Mouse (Mus musculus) stomach, embryonic 14.5 days (tissue): ENCODE measurements at regions not wholly inside any gene's neighbourhood (a gene's known extent, or its start where the extent isn't known, plus 50 kb on each side); places are given as distances from the start of the nearest gene placed in this dataset.

Experiments used
- ATAC-seq: fragments of 200-750 bp; cut with Nextera tagmentation; 2 replicates; pipeline ENCODE4 v1.8.0; 2017; ENCODE audit warnings: low read depth, moderate TSS enrichment; ENCODE audit not compliant: insufficient number of reproducible peaks, insufficient read depth, low FRiP score
- H3K27ac ChIP-seq: fragments of 300-500 bp; sonication (generic); 2 replicates; pipeline ENCODE4 v1.5.1; 2014; ENCODE audit warnings: mild to moderate bottlenecking, low read length, moderate library complexity, mixed read lengths
- H3K27me3 ChIP-seq: fragments of 300-500 bp; sonication (generic); 2 replicates; pipeline ENCODE4 v1.6.1; 2014; ENCODE audit warnings: low read length, control low read depth, mixed read lengths; ENCODE audit not compliant: control insufficient read depth, insufficient read depth
- H3K36me3 ChIP-seq: fragments of 300-500 bp; sonication (generic); 2 replicates; pipeline ENCODE4 v1.6.1; 2014; ENCODE audit warnings: mild to moderate bottlenecking, control low read depth, low read length, moderate library complexity, mixed read lengths; ENCODE audit not compliant: control insufficient read depth, insufficient read depth
- H3K4me1 ChIP-seq: fragments of 300-500 bp; sonication (generic); 2 replicates; pipeline ENCODE4 v1.6.1; 2014; ENCODE audit warnings: low read length, control low read depth, mixed read lengths; ENCODE audit not compliant: control insufficient read depth, insufficient read depth
- H3K4me2 ChIP-seq: fragments of 300-500 bp; sonication (generic); replicated peaks from 2 replicates; pipeline ENCODE4 v1.6.1; 2014; ENCODE audit warnings: low read depth, low read length, control low read depth
- H3K4me3 ChIP-seq: fragments of 300-500 bp; sonication (generic); 2 replicates; pipeline ENCODE4 v1.5.1; 2014; ENCODE audit warnings: low read depth, low read length, control low read depth
- H3K9ac ChIP-seq: fragments of 300-500 bp; sonication (generic); replicated peaks from 2 replicates; pipeline ENCODE4 v1.6.1; 2014; ENCODE audit warnings: low read depth, mild to moderate bottlenecking, control low read depth, low read length, moderate library complexity, mixed read lengths
- H3K9me3 ChIP-seq: fragments of 300-500 bp; sonication (generic); 2 replicates; pipeline ENCODE4 v1.6.1; 2016; ENCODE audit warnings: low read depth, low read length, control low read depth; ENCODE audit not compliant: control insufficient read depth
- WGBS: fragments of 180-500 bp; shearing (Covaris S2); extraction: QIAGEN DNeasy Blood & Tissue Kit; methylation state at CpG from one replicate; pipeline ENCODE4 v1.1.7; 2014; 5-methylcytosine and 5-hydroxymethylcytosine counted together

DNA sequence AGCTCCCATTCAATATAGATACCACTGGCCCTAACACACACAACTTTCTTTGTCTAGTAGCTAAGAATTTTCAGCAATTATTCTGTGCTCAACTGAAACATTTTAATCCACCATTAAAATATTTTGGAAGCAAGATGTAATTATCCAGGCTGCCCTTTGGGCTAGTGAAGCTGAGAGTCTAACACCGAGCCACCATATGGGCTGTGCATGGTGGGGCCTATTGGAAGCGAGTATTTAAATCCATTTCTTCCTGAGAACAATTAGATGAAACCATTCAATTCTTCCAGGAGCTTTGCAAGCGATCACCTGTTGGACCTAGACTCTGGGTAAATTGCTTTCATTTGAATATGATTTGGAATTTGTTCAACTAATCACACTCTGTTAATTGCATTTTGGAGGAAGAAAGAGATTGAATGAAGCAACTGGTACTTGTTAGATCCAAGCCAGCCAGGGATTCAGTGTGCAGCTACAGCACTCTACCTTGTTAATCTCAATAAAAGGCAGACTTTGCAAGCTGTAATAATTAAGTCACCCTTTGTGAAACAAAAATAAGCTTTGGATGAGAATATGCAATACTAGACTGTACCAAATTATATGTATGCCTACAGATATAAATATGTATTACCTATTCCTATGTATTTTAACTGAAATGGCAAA is 1533.6 kb upstream of the Tenm4 start:
- H3K9me3 ChIP-seq = no peaks in the 10 kb centered on the region

DNA sequence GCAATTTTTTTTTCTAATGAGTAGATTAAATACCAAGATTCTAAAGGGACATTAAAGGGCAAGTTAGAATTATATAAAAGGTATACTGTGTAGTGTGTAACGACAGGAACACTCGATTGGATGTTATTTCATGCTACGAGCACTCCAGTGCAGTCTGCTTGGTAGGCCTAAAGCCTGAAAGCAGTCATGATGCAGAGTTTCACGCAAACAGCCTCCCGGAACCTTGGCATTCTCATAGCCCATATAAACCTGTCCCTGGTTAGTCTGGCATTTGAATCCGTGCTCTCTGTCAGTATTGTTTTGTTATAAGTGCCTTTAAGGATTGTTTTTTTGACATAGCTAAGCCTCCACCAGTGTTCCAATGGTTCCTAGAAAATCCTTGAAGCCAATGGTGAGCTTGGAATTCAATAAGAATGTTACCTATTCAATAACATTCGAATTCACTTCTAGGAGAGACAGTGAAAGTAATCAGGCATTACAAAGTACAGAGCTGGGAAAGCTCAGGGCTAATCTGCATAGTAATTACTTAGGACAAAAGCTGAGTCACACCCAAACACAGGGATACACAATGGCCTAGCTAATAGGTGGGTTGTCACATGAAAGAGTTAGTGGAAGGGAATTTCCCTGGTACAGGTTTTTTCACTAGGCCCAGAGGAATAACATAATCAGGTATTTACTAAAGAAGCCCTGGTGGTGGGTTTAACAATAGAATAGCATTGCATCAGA is 1526.3 kb upstream of the Tenm4 start:
- H3K27me3 ChIP-seq = no peaks in the 10 kb centered on the region
- no peaks in the 10 kb centered on the region for H3K9me3 ChIP-seq
- H3K27ac ChIP-seq = no peak overlapping the region
- no peaks in the 10 kb centered on the region for H3K36me3 ChIP-seq
- no peak overlapping the region for H3K4me3 ChIP-seq
- no peak for ATAC-seq
- 73% methylated on average over 7 of the region's 7 CpGs for WGBS
- H3K4me1 ChIP-seq = no peaks in the 10 kb centered on the region
- no peak overlapping the region for H3K4me2 ChIP-seq
- H3K9ac ChIP-seq = no peak overlapping the region

More for the DNA sequence above, 1533.6 kb upstream of the Tenm4 start:
- no peak overlapping the region for H3K27ac ChIP-seq
- no peak overlapping the region for H3K4me2 ChIP-seq
- no peak overlapping the region for H3K9ac ChIP-seq
- WGBS = 82% methylated on average over 3 of the region's 3 CpGs
- no peak overlapping the region for H3K4me3 ChIP-seq
- no peaks in the 10 kb centered on the region for H3K4me1 ChIP-seq
- H3K36me3 ChIP-seq = no peaks in the 10 kb centered on the region
- no peaks in the 10 kb centered on the region for H3K27me3 ChIP-seq
- ATAC-seq = no peak

DNA sequence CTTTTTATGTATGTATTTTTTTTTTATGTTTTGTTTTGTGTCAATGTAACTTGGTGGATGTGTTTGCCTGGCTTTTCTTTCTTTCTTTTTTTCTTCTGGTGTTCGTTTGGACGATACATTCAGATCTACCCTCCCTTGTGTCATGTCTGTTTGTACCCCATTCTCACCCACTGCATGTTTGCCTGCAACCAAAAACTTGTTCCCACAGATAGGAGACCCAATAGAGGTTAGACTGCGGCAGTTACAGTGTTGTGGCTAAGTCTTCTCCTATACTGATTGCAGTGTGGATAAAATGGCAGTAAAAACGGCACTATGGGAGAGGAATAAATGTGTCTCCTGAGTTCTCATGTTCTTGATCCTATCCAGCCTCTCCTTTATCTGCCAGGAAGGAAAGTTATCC is 1525.7 kb upstream of the Tenm4 start:
- H3K9ac ChIP-seq = no peak overlapping the region
- no peak overlapping the region for H3K4me3 ChIP-seq
- WGBS = 62% methylated on average over 4 of the region's 4 CpGs
- H3K4me1 ChIP-seq = no peaks in the 10 kb centered on the region
- no peak for ATAC-seq
- no peaks in the 10 kb centered on the region for H3K36me3 ChIP-seq
- no peaks in the 10 kb centered on the region for H3K9me3 ChIP-seq
- no peak overlapping the region for H3K27ac ChIP-seq
- H3K27me3 ChIP-seq = no peaks in the 10 kb centered on the region
- no peak overlapping the region for H3K4me2 ChIP-seq

DNA sequence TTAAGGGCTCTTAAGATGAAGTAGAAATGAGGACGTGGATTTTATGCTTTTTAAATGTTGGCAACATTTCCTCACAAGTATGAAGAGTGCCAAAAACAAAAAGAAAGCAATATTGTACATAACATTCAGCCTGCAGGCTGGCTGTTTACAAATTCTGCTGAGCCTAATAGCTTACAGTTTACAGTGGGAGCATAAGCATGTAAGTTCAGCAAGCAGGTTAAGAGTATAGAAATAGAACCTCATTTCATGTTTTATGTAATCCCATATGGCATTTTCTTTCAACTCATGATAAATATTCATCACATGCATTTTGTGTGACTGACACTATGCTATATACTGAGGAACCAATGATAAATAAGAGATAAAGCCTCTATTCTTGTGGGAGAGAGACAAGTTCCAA is 1520.6 kb upstream of the Tenm4 start:
- Histone ChIP-seq H3K27me3 (no peaks in the 10 kb centered on the region), H3K36me3 (no peaks in the 10 kb centered on the region), H3K4me3 (no peak overlapping the region), H3K4me2 (no peak overlapping the region), H3K27ac (no peak overlapping the region), H3K4me1 (no peaks in the 10 kb centered on the region), H3K9ac (no peak overlapping the region), H3K9me3 (no peaks in the 10 kb centered on the region)
- 41% methylated on average over 1 of the region's 1 CpGs for WGBS
- no peak for ATAC-seq

DNA sequence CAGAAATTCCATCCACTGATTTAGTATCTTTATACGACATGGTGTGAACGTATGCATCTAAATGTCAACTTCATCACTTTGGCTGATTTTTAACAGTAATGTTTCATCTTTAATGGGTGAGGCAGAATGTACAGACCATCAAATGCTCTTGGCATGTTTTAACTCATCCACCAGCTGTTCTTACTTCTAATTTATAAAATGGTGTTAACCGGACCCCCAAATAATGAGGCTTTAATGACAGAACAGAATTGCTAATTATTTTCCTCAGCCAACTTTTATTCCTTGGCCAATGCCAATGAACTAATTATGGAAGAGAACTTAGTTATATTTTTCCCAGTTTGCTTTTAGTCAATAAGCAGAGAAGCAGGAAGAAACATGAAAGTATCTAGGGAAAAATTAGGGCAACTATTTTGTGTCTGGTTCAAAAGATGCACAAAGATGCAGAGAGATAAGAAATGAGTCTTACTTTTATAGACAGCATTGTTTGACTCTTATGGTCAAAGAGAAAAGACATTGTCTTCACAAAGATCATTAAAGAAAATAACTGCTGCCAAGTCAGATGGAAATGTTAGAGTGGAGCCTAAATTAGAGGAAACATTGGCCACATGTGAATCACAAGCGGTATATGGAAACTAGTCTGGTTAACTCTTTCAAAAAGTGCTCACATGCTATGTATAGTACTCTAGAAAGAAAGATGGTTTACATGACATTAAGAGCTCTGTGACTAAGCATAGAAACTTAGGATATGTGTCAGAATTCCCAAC is 1504.5 kb upstream of the Tenm4 start:
- Histone ChIP-seq H3K4me1 (no peaks in the 10 kb centered on the region), H3K4me3 (no peak overlapping the region), H3K27me3 (no peaks in the 10 kb centered on the region), H3K9ac (no peak overlapping the region), H3K4me2 (no peak overlapping the region), H3K36me3 (no peaks in the 10 kb centered on the region), H3K27ac (no peak overlapping the region), H3K9me3 (no peaks in the 10 kb centered on the region)
- 83% methylated on average over 4 of the region's 4 CpGs for WGBS
- ATAC-seq = no peak

DNA sequence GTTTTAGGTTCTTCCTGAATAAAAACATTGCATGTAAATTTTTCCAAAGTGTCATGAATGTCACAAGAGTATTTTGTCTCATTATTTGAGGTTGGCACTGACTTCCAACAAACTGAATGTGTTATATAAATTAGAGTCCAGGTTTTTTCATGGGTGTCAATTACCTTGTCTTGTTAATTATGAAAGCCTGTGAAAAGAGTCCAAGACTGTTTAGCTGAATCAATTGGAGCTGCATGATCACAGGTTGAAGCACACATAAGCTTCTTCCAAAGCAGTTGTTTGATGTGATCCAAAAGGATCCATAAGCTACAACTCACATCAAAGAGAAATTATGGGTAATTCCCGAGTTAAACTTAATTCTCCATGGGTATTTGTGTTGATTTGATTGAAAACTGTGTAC is 1502.8 kb upstream of the Tenm4 start:
- Histone ChIP-seq H3K27ac (no peak overlapping the region), H3K4me3 (no peak overlapping the region), H3K27me3 (no peaks in the 10 kb centered on the region), H3K36me3 (no peaks in the 10 kb centered on the region), H3K4me2 (no peak overlapping the region), H3K9me3 (no peaks in the 10 kb centered on the region), H3K9ac (no peak overlapping the region), H3K4me1 (no peaks in the 10 kb centered on the region)
- no peak for ATAC-seq
- 40% methylated on average over 1 of the region's 1 CpGs for WGBS

DNA sequence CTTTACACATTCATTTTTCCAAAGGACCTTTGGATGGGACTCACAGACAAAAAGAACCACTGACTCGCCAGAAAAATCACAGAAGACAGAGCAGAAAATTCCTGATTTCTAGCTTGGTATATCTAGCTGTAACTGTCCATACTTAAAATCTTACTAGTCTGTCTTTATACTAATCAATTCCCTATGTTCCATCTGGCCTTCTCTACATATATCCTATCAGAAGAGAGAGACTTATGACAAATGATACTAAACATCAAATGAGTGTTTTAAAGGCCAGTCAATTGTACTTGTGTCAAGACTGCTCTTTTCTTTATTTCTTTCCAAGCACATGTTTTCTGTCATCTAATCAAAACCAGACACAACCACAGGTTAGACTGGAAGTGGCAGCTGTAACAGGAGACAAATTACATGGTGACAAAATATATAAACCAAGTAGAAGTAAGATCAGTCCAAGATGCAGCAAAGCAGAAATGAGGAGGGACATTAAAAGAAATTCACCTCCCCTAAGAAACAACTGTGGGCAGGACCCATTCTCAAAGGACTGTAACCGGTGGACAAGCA is 1502.1 kb upstream of the Tenm4 start:
- no peak overlapping the region for H3K27ac ChIP-seq
- no peak for ATAC-seq
- H3K4me1 ChIP-seq = no peaks in the 10 kb centered on the region
- 75% methylated on average over 2 of the region's 2 CpGs for WGBS
- H3K9me3 ChIP-seq = no peaks in the 10 kb centered on the region
- no peaks in the 10 kb centered on the region for H3K36me3 ChIP-seq
- no peak overlapping the region for H3K4me2 ChIP-seq
- no peak overlapping the region for H3K4me3 ChIP-seq
- no peaks in the 10 kb centered on the region for H3K27me3 ChIP-seq
- no peak overlapping the region for H3K9ac ChIP-seq

DNA sequence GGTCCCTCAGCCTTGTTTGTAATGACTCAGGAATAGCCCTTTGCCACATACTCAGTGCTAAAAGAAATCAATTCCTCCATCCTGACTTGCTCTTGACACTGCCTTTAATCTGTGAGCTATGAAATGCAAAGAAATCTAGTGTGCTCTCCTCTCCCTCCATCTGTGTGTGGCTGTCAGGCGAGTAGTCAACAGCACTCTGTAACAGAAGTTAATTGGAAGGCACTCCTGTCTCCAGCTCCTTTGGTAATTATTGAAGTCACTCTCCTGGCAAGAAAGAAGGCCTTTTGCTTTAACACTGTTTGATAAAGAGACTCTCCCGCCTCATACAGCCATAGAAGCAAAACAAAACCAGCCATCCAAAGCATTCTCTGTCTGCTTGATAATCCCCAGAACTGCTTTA is 1483.2 kb upstream of the Tenm4 start:
- Histone ChIP-seq H3K4me1 (no peaks in the 10 kb centered on the region), H3K4me3 (no peak overlapping the region), H3K9me3 (no peaks in the 10 kb centered on the region), H3K9ac (no peak overlapping the region), H3K27ac (no peak overlapping the region), H3K27me3 (no peaks in the 10 kb centered on the region), H3K4me2 (no peak overlapping the region), H3K36me3 (no peaks in the 10 kb centered on the region)
- 48% methylated on average over 2 of the region's 2 CpGs for WGBS
- ATAC-seq = no peak
